Mouse (Mus musculus): ENCODE measurements around the gene Gpr107. TPM values are rescaled to one million over a fixed set of nuclear protein-coding genes. Genes with fewer than 3 reads are reported as not detected.

Gene Gpr107
- polyA plus RNA-seq, 1 experiment from 2014 or later = 60.9 TPM

DNA sequence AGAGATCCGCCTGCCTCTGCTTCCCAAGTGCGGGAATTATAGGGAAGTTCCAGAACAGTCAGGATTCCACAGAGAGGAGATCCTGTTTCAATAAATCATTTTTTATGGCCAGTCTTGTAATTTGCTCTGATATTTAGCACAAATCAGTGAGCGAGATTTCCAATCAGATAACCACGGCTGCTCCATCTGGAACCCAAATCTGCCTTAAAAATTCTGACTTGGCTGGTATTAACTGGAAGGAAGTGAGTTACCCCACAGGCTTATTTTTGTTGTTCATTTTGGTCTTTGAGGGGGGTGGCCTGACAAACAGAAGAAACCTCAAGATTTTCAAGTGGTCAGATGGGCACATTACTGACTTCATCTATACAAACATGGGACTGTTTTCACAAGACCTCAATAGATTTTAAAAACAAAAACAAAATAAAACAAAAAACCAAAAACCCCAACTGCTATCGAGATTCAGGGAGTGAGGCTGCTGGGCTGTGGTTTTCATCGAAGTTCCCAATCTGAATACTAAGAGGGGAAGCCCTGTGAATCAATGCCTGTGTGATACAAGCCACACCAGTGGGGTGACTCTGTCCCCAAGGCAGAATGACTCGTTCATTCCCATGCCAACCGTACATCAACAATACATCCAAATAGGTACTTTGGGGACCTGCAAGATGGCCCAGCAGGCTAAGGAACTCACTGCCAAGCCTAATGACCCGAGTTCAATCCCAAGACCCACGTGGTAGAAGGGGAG, 33.3 kb upstream of the Gpr107 start:
- 51% methylated on average over 10 of the region's 10 CpGs for WGBS (ENCODE audit: missing documents)
- no peaks in the 10 kb centered on the region for H3K36me3 ChIP-seq (ENCODE audit: inconsistent target)
- peaks cover 100% of the 10 kb centered on the region for H3K79me2 ChIP-seq (ENCODE audit: inconsistent target)
- H3K27ac ChIP-seq = peak overlapping the region; percentile 36
- no peak overlapping the region for H3K4me3 ChIP-seq (ENCODE audit: inconsistent target)

- Histone ChIP-seq H3K36me3 (ENCODE audit: inconsistent target) (no peaks in the 10 kb centered on the region), H3K27ac (peak overlapping the region; percentile 36; the same call in 1 of the 2 replicates), H3K79me2 (ENCODE audit: inconsistent target) (peaks cover 100% of the 10 kb centered on the region), H3K4me3 (ENCODE audit: inconsistent target) (no peak overlapping the region)
- WGBS (ENCODE audit: missing documents) = 95% methylated on average over 13 of the region's 13 CpGs
Observed at GRCm38 (mm10) chr2:31119795-31120194, 32.3 kb upstream of the Gpr107 start.

- no peak overlapping the region for H3K4me3 ChIP-seq (ENCODE audit: inconsistent target)
- peaks cover 98% of the 10 kb centered on the region for H3K79me2 ChIP-seq (ENCODE audit: inconsistent target)
- WGBS (ENCODE audit: missing documents) = 90% methylated on average over 6 of the region's 7 CpGs
- H3K27ac ChIP-seq = no peak overlapping the region
- H3K36me3 ChIP-seq (ENCODE audit: inconsistent target) = no peaks in the 10 kb centered on the region
Observed at GRCm38 (mm10) chr2:31121131-31121693, 30.9 kb upstream of the Gpr107 start.

GRCm38 (mm10) chr2:31122806-31123205, 29.3 kb upstream of the Gpr107 start:
- no peaks in the 10 kb centered on the region for H3K36me3 ChIP-seq (ENCODE audit: inconsistent target)
- H3K4me3 ChIP-seq (ENCODE audit: inconsistent target) = no peak overlapping the region
- no peak overlapping the region for H3K27ac ChIP-seq
- WGBS (ENCODE audit: missing documents) = 86% methylated on average over 5 of the region's 5 CpGs
- H3K79me2 ChIP-seq (ENCODE audit: inconsistent target) = peaks cover 98% of the 10 kb centered on the region

- Histone ChIP-seq H3K36me3 (ENCODE audit: inconsistent target) (no peaks in the 10 kb centered on the region), H3K27ac (peak overlapping the region; percentile 80; the same call in 1 of the 2 replicates), H3K79me2 (ENCODE audit: inconsistent target) (peaks cover 98% of the 10 kb centered on the region), H3K4me3 (ENCODE audit: inconsistent target) (no peak overlapping the region)
- WGBS (ENCODE audit: missing documents) = 97% methylated on average over 5 of the region's 5 CpGs
Observed at GRCm38 (mm10) chr2:31123493-31123892, 28.6 kb upstream of the Gpr107 start.

- peaks cover 98% of the 10 kb centered on the region for H3K79me2 ChIP-seq (ENCODE audit: inconsistent target)
- peak overlapping the region; percentile 80 for H3K27ac ChIP-seq
- no peak overlapping the region for H3K4me3 ChIP-seq (ENCODE audit: inconsistent target)
- no peaks in the 10 kb centered on the region for H3K36me3 ChIP-seq (ENCODE audit: inconsistent target)
- 28% methylated on average over 2 of the region's 2 CpGs for WGBS (ENCODE audit: missing documents)
Observed at GRCm38 (mm10) chr2:31124694-31125093, 27.4 kb upstream of the Gpr107 start.

DNA sequence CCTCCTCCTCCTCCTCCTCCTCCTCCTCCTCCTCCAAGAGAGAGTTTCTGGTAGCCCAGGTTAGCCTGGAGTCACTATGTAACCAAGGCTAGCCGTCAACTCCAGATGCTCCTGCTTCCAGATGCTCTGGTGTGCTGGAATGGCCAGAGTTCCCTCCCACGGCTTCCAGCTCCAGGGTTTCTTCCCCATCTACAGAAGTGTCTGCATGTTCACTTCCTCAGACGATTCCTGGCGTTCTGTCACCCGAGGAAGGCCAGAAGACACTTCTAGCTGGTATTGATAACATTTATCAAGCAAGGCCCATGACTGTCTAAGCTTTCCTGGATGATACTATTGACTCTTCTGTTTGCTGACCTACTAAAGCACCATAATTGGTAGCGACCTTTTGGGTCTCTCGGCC, 27.0 kb upstream of the Gpr107 start:
- Histone ChIP-seq H3K79me2 (ENCODE audit: inconsistent target) (peaks cover 98% of the 10 kb centered on the region), H3K36me3 (ENCODE audit: inconsistent target) (no peaks in the 10 kb centered on the region), H3K4me3 (ENCODE audit: inconsistent target) (no peak overlapping the region), H3K27ac (peak overlapping the region; percentile 80)
- 68% methylated on average over 7 of the region's 7 CpGs for WGBS (ENCODE audit: missing documents)

DNA sequence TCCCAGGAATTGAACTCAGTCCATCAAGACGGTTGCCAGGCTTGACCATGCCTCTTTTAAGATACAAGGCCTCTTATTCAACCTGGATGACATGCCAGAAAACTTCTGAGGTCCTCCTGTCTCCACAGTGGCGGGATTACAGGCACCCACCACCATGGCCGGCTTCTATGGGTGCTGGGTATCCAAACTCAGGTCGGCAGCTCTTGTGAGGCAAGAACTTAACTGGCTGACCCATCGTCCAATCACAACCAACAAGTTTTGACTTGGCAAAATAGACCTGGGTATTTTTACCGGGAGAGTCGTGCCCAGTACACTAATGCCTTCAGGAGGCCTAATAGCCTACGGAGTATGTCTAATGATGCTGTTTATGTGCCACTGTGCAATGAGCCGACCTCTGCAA, 26.1 kb upstream of the Gpr107 start:
- Histone ChIP-seq H3K27ac (peak overlapping the region; percentile 74; the same call in 1 of the 2 replicates), H3K36me3 (ENCODE audit: inconsistent target) (no peaks in the 10 kb centered on the region), H3K4me3 (ENCODE audit: inconsistent target) (no peak overlapping the region), H3K79me2 (ENCODE audit: inconsistent target) (peaks cover 98% of the 10 kb centered on the region)
- WGBS (ENCODE audit: missing documents) = 93% methylated on average over 9 of the region's 9 CpGs

- 33% methylated on average over 5 of the region's 7 CpGs for whole genome bisulfite sequencing (ENCODE audit: missing documents)
- Histone ChIP-seq H3K79me2 (ENCODE audit: inconsistent target) (peaks cover 98% of the 10 kb centered on the region), H3K27ac (peak overlapping the region; percentile 74), H3K36me3 (ENCODE audit: inconsistent target) (no peaks in the 10 kb centered on the region), H3K4me3 (ENCODE audit: inconsistent target) (no peak overlapping the region)
Observed at GRCm38 (mm10) chr2:31127219-31127618, 24.9 kb upstream of the Gpr107 start.

GRCm38 (mm10) chr2:31127899-31128298, 24.2 kb upstream of the Gpr107 start:
- Histone ChIP-seq H3K27ac (peak overlapping the region; percentile 74), H3K4me3 (ENCODE audit: inconsistent target) (no peak overlapping the region), H3K36me3 (ENCODE audit: inconsistent target) (no peaks in the 10 kb centered on the region), H3K79me2 (ENCODE audit: inconsistent target) (peaks cover 98% of the 10 kb centered on the region)
- 48% methylated on average over 3 of the region's 4 CpGs for WGBS (ENCODE audit: missing documents)

DNA sequence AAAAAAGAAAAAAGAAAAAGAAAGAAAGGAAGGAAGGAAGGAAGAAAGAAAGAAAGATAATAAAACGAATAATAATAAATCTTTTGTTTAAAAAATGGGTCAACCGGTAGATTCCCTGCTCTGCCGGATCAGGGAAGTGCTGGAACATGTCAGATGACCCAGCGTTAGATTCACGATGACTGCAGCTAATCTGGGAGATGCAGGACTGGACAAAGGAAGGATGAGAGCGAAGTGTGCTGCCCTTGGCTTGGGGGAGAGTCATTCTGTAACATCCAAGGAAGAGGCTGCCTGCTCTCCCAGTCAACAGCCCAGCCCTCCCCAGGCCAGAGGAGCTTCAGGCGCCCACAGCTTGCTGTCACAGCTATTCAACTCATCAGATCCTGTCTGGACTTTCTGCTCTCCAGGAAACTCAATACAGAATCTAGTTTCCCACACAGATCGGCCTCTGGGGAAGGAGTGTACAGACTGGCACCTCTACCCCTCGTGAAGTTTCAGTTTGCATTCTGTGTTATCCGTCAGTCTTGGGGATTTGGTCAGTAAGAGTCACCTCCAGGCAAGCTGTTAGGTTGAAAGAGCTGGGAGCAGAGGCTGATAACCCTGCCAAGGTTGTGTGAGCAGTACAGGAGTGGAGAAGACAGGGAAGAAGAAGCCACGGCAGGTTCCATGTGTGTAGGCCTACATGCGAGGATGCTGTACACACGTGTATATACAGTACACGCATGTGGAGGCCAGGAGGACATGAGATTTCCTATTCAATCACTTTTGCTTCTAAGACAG, 22.2 kb upstream of the Gpr107 start:
- peaks cover 98% of the 10 kb centered on the region for H3K79me2 ChIP-seq (ENCODE audit: inconsistent target)
- WGBS (ENCODE audit: missing documents) = 83% methylated on average over 14 of the region's 14 CpGs
- no peaks in the 10 kb centered on the region for H3K36me3 ChIP-seq (ENCODE audit: inconsistent target)
- no peak overlapping the region for H3K4me3 ChIP-seq (ENCODE audit: inconsistent target)
- 0 out of 2 replicates have a peak overlapping the region, but pooled peaks have one; percentile 10 for H3K27ac ChIP-seq

GRCm38 (mm10) chr2:31130815-31131299, 21.3 kb upstream of the Gpr107 start:
- peaks cover 100% of the 10 kb centered on the region for H3K79me2 ChIP-seq (ENCODE audit: inconsistent target)
- 0 out of 2 replicates have a peak overlapping the region, but pooled peaks have one; percentile 10 for H3K27ac ChIP-seq
- 25% methylated on average over 8 of the region's 8 CpGs for WGBS (ENCODE audit: missing documents)
- H3K36me3 ChIP-seq (ENCODE audit: inconsistent target) = no peaks in the 10 kb centered on the region
- no peak overlapping the region for H3K4me3 ChIP-seq (ENCODE audit: inconsistent target)

GRCm38 (mm10) chr2:31132682-31133081, 19.4 kb upstream of the Gpr107 start:
- H3K27ac ChIP-seq = no peak overlapping the region
- 95% methylated on average over 8 of the region's 8 CpGs for WGBS (ENCODE audit: missing documents)
- no peaks in the 10 kb centered on the region for H3K36me3 ChIP-seq (ENCODE audit: inconsistent target)
- peaks cover 100% of the 10 kb centered on the region for H3K79me2 ChIP-seq (ENCODE audit: inconsistent target)
- H3K4me3 ChIP-seq (ENCODE audit: inconsistent target) = no peak overlapping the region

DNA sequence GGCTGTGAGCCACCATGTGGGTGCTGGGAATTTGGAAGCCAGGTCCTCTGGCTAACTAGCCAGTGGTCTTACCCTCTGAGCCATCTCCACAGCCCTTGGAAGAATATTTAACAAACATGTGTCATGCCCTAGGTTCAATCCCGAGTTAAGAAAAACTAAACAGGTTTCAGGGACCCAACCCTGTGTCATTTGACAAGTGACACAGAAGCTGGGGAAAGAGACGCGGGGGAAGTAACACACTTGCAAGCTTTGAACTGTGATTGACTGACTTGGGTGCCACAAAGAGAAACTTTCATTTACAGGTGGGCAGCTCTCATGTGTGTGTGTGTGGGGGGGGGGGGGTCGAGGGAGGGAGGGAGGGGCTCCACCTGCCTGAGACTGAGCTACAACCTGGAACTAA, 18.1 kb upstream of the Gpr107 start:
- Histone ChIP-seq H3K36me3 (ENCODE audit: inconsistent target) (no peaks in the 10 kb centered on the region), H3K27ac (no peak overlapping the region), H3K79me2 (ENCODE audit: inconsistent target) (peaks cover 100% of the 10 kb centered on the region), H3K4me3 (ENCODE audit: inconsistent target) (no peak overlapping the region)
- 65% methylated on average over 3 of the region's 4 CpGs for WGBS (ENCODE audit: missing documents)

All from macrophage (primary cell).